Mouse (Mus musculus): ENCODE results near the gene Rps3a1. TPM values are rescaled to one million over a fixed set of nuclear protein-coding genes. Genes with fewer than 3 reads are reported as not detected.
"Not testable (repeated sequence)": the region's sequence is repeated elsewhere in the genome, so short reads cannot be mapped to it uniquely, and the experiment has no call there.

Gene Rps3a1
- total RNA-seq, 2 experiments from 2014 or later = 866 to 886 TPM

DNA sequence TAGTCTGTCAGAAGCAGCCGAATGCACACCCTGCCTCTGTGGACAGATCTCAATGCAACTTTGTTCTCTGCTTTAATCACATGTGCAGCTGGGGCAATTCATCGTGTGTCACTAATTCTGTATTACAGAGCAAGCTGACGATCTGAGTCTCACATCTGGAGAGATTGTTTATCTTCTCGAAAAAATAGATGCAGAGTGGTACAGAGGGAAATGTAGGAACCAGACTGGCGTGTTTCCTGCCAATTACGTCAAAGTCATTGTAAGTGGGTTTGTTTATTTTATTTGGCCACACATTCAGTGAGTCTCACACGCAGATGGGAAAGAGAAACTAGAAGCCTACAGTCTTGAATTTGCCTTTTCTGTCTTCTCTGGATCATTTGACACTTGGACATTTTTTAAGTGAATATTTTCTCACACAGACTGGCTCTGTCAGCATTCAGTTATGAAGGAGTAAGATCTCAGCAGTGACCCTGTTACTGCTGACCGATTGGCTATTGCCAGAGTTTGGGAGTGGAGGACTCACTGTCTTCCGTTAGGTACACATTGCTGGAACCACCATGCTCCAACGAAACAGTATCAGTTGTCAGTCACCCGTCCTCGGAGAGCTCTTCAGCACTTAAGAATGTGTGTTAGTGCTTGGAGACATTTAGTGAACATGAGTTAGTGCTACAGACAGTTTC is 27.7 kb downstream of the Rps3a1 start:
- no peak for DNase-seq

DNA sequence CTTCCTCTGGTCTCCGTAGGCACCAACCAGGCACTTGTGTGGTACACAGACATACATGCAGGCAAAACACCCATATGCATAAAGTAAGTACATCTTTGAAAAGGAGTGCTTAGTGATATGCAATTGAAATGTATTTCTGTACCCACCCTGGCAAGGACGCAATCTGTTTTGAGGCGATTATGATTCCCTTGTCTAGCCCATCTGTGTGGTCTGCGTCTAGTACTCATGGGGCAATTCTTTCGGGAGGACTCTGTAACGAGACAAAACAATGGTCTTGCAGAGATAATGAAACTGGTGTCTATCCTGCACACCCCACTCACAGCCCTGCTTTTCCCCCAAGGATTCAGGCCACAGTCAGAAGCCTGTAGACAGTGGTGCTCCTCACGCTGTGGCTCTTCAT is 29.7 kb downstream of the Rps3a1 start:
- DNase-seq = no peak

- peak; percentile 62 for DNase-seq
Observed at GRCm38 (mm10) chr3:86110077-86110476, 32.4 kb downstream of the Rps3a1 start.

- DNase-seq = no peak
Observed at GRCm38 (mm10) chr3:86109099-86109498, 33.4 kb downstream of the Rps3a1 start.

- DNase-seq = no peak
Observed at GRCm38 (mm10) chr3:86108576-86108975, 33.9 kb downstream of the Rps3a1 start.

- DNase-seq = no peak
Observed at GRCm38 (mm10) chr3:86107637-86108539, 34.6 kb downstream of the Rps3a1 start.

GRCm38 (mm10) chr3:86106086-86106632 is 36.3 kb downstream of the Rps3a1 start:
- no peak for DNase-seq

GRCm38 (mm10) chr3:86104909-86105308 is 37.6 kb downstream of the Rps3a1 start:
- no peak for DNase-seq

GRCm38 (mm10) chr3:86104433-86104832 is 38.1 kb downstream of the Rps3a1 start:
- DNase-seq = not testable (repeated sequence)

- no peak for DNase-seq
Observed at GRCm38 (mm10) chr3:86103449-86104291, 38.8 kb downstream of the Rps3a1 start.

DNA sequence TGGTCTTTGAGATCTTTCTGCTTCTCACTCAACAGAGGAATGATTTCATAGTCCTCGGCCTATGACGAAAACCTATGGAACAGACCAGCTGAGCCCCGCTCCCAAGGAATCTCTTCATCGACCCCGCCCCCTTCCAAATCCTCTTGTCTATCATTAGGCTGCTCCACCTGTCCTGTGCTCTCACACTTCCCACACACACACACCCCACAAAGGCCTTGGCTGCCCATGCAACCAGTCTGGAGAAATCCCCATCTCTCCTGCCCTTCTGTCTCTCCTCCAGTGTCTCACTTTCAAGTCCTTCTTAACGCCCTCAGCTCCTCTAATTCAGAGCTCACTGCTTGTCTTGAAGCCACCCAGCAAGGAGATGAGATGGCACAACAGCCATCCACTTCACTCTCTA is 40.5 kb downstream of the Rps3a1 start:
- no peak for DNase-seq

GRCm38 (mm10) chr3:86093907-86094306 is 48.6 kb downstream of the Rps3a1 start:
- no peak for DNase-seq

DNA sequence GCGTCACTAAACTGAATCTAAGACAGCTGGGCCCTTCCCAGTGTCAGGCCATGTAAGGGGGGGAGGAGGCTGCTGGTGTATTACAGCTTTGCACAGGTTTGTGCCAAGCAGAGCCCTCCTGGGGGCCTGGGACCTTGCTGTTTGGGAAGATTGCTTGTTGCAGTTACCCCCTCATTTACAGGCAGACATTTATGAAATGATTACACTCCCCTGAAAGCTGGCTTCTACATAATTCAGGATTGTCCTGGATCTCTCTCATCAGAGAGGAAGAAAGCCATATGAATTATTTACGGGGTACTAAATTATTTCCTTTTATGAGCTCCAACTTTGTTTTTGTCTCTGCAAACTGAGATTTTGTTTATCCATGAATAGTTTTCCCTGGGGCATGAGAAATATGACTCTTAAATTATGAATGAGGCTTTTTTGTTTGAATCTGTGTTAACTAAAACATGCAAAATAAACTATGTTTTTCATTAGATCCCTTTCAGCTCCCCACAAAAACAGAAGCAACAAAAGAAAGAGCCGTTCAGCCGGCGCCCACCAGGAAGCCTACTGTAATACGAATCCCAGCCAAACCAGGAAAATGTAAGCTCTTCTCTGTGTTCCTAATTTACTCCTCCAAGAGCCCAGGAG is 49.2 kb downstream of the Rps3a1 start:
- DNase-seq = no peak

Other genes starting within 250 kb of the Rps3a1 start
- 10 to 100 TPM; 26.2 to 28.9 TPM for gene Sh3d19, start 171.6 kb downstream of the Rps3a1 start, total RNA-seq (2021)
- not detected for gene Prss48, start 140.2 kb downstream of the Rps3a1 start, total RNA-seq (2021)
- 10 to 100 TPM; 24.1 to 33.4 TPM for gene Lrba, start 82.0 kb upstream of the Rps3a1 start, total RNA-seq (2021)